In genomic region chr17:10389740-10390139, GRCm38 (mm10) we compare ENCODE assay signal across 10 mouse cellular contexts.
DNase-seq lines count a peak whose midpoint lies in the region; ATAC-seq and TF ChIP-seq lines count a peak whose summit lies in the region.
"Had no signal": no experiment of that assay in that cellular context is flagged by ENCODE, and none has a peak within 500 bp of the region (broad histone marks: within the 10 kb centered on the region; RNA-seq: fewer than 3 reads in every experiment).

No protein-coding gene starts in this region.

- H3K27ac ChIP-seq in kidney, adult 2 months (ENCODE audit: insufficient read depth, low read depth, low read length) = peak overlapping the region; percentile 89
- peak overlapping the region; percentile 78 for H3K27ac ChIP-seq in hindbrain, postnatal 0 days
- H3K27ac ChIP-seq: neural tube, embryonic 12.5 days had no signal

- H3K4me2 ChIP-seq in hindbrain, postnatal 0 days (ENCODE audit: low read depth, low read length) = no peak overlapping the region
- H3K4me2 ChIP-seq: neural tube, embryonic 12.5 days had no signal

- intact Hi-C loops in left cerebral cortex, postnatal 4 days (cut with DNase I) = no loop called here

- no peak for TF ChIP-seq CTCF in kidney, adult 2 months (conservative IDR thresholded peaks at IDR 0.05; ENCODE audit: insufficient read depth, insufficient read length, low read depth, low read length)
- TF ChIP-seq CTCF in E14TG2a.4 (conservative IDR thresholded peaks at IDR 0.05; ENCODE audit: low read length) = no peak
- no peak for TF ChIP-seq CTCF in hindbrain, postnatal 0 days (IDR thresholded peaks at IDR 0.05; ENCODE audit: low read depth)

- no peak overlapping the region for H3K9ac ChIP-seq in hindbrain, postnatal 0 days (replicated peaks; ENCODE audit: low read length)
- H3K9ac ChIP-seq: neural tube, embryonic 12.5 days had no signal

- WGBS in kidney, adult 2 months = 74% methylated on average over 9 of the region's 9 CpGs
- 77% methylated on average over 9 of the region's 9 CpGs for WGBS in hindbrain, postnatal 0 days

- no peak overlapping the region for H3K4me3 ChIP-seq in kidney, adult 2 months (ENCODE audit: insufficient read depth, low read depth, low read length)
- H3K4me3 ChIP-seq in E14TG2a.4 (replicated peaks; ENCODE audit: low read length) = peak overlapping the region; percentile 50
- H3K4me3 ChIP-seq in hindbrain, postnatal 0 days (ENCODE audit: low read length) = no peak overlapping the region
- H3K4me3 ChIP-seq: neural tube, embryonic 12.5 days had no signal

- peaks cover 6% of the 10 kb centered on the region for H3K9me3 ChIP-seq in E14TG2a.4 (ENCODE audit: low read length)
- H3K9me3 ChIP-seq in hindbrain, postnatal 0 days (ENCODE audit: low read length) = no peaks in the 10 kb centered on the region
- H3K9me3 ChIP-seq: neural tube, embryonic 12.5 days had no signal

- no peaks in the 10 kb centered on the region for H3K27me3 ChIP-seq in kidney, adult 2 months (replicated peaks; ENCODE audit: control insufficient read depth, insufficient read depth, low read length)
- peaks cover 2% of the 10 kb centered on the region; the same call in 1 of the 2 replicates for H3K27me3 ChIP-seq in E14TG2a.4 (ENCODE audit: insufficient read depth, low read length)
- H3K27me3 ChIP-seq in hindbrain, postnatal 0 days (ENCODE audit: insufficient read depth, low read length) = no peaks in the 10 kb centered on the region
- H3K27me3 ChIP-seq: neural tube, embryonic 12.5 days had no signal

- H3K36me3 ChIP-seq in kidney, adult 2 months (ENCODE audit: control insufficient read depth, insufficient read depth, low read length) = no peaks in the 10 kb centered on the region
- no peaks in the 10 kb centered on the region for H3K36me3 ChIP-seq in E14TG2a.4 (ENCODE audit: insufficient read depth, low read length)
- H3K36me3 ChIP-seq in hindbrain, postnatal 0 days (ENCODE audit: insufficient read depth, low read length) = no peaks in the 10 kb centered on the region
- H3K36me3 ChIP-seq: neural tube, embryonic 12.5 days had no signal

- H3K4me1 ChIP-seq in kidney, adult 2 months (ENCODE audit: control insufficient read depth, insufficient read depth, low read length) = peaks cover 8% of the 10 kb centered on the region; the same call in 1 of the 2 replicates
- H3K4me1 ChIP-seq in E14TG2a.4 (replicated peaks; ENCODE audit: low read depth, low read length) = peaks cover 39% of the 10 kb centered on the region
- no peaks in the 10 kb centered on the region for H3K4me1 ChIP-seq in hindbrain, postnatal 0 days (ENCODE audit: insufficient read depth, low read length)

- no peak for TF ChIP-seq POLR2A in kidney, adult 2 months (IDR thresholded peaks at IDR 0.05; ENCODE audit: low read depth, low read length)

- ATAC-seq in hindbrain, postnatal 0 days = no peak
- no peak for ATAC-seq in erythroblast, adult 5-6 weeks (replicated peaks; ENCODE audit: low FRiP score, poor library complexity, severe bottlenecking)
- ATAC-seq in monocyte, adult 5-6 weeks (replicated peaks; ENCODE audit: insufficient number of reproducible peaks, low FRiP score, low TSS enrichment, poor library complexity, severe bottlenecking) = no peak

- no peak for DNase-seq in kidney, adult 2 months
- no peak for DNase-seq in kidney, postnatal 14 days
- DNase-seq in heart, adult 8-10 months (ENCODE audit: low spot score) = peak; percentile 38
- DNase-seq in hindbrain, postnatal 0 days (ENCODE audit: low spot score) = no peak
- no peak for DNase-seq in left cerebral cortex, postnatal 4 days
- DNase-seq: cerebellum, postnatal 36 days had no signal
